7 mouse cellular contexts compared by ENCODE assay signal in the genomic region with DNA sequence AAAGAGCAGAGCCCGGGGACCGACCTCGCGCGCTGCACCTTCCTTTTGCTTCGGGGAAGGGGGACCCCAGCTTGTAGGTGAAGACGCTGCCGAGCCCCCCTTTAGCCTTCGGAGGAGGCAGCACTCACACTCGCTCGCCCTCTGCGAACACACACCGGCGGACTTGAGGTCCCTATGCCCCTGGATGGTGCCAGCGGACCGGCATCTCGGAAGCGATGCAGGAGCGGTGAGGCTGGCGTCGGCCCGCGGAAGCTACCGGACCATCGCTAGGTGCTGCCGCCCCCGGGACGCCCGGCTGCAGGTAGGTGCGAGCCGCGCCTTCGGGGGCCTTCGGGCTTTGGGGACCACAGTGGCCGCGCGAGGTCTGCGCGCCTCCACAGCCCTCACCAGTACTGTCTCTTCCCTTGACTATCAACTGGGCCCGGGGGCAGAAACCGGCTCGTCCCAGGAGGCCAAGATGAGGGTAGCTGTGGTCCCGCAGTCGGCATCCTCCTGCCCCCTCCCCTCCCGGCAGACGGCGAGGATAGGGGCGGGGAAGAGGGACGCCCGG. TPM values are rescaled to one million over a fixed set of nuclear protein-coding genes. Genes with fewer than 3 reads are reported as not detected.
A peak's percentile ranks its signal among the peaks of the same experiment; 100 is the strongest.
DNase-seq lines count a peak whose midpoint lies in the region; ATAC-seq and TF ChIP-seq lines count a peak whose summit lies in the region.

No protein-coding gene starts in this region.

- TF ChIP-seq CTCF in lung, embryonic 14.5 days (IDR thresholded peaks at IDR 0.05; ENCODE audit: low read depth), result no peak

- peak; percentile 29; the same call in 1 of the 2 replicates for ATAC-seq in lung, embryonic 14.5 days (ENCODE audit: insufficient read depth)
- peak; percentile 24 for ATAC-seq in embryonic facial prominence, embryonic 11.5 days (replicated peaks; ENCODE audit: insufficient number of reproducible peaks, low FRiP score, low TSS enrichment, low read depth)
- peak; percentile 23; the same call in 1 of the 2 replicates for ATAC-seq in granulocyte monocyte progenitor cell, adult 5-6 weeks (replicated peaks; ENCODE audit: poor library complexity, severe bottlenecking)
- ATAC-seq in neural tube, embryonic 12.5 days (ENCODE audit: low FRiP score, low read depth), result peak; percentile 65
- ATAC-seq in CD4-positive, CD25-positive, alpha-beta regulatory T cell, adult 4 months, result no peak

- H3K4me1 ChIP-seq in lung, embryonic 14.5 days (ENCODE audit: insufficient read depth), result no peaks in the 10 kb centered on the region
- no peaks in the 10 kb centered on the region for H3K4me1 ChIP-seq in embryonic facial prominence, embryonic 11.5 days (ENCODE audit: control insufficient read depth, insufficient read depth, low read length)
- peaks cover 14% of the 10 kb centered on the region for H3K4me1 ChIP-seq in neural tube, embryonic 12.5 days

- peak; percentile 19 for DNase-seq in lung, embryonic 14.5 days
- DNase-seq in lung, postnatal 4 days, result no peak
- DNase-seq in embryonic facial prominence, embryonic 11.5 days (ENCODE audit: low spot score), result peak; percentile 45
- peak; percentile 17 to 43 for DNase-seq in left cerebral cortex, postnatal 25 days (ENCODE audit: low spot score in 2 of 2)

- H3K4me3 ChIP-seq in lung, embryonic 14.5 days (ENCODE audit: low read depth, low read length), result peak overlapping the region; percentile 53
- H3K4me3 ChIP-seq in embryonic facial prominence, embryonic 11.5 days (ENCODE audit: low read depth, low read length), result peak overlapping the region; percentile 54
- peak overlapping the region; percentile 55 for H3K4me3 ChIP-seq in neural tube, embryonic 12.5 days

- peak overlapping the region; percentile 94 for H3K4me2 ChIP-seq in lung, embryonic 14.5 days
- peak overlapping the region; percentile 93 for H3K4me2 ChIP-seq in embryonic facial prominence, embryonic 11.5 days (ENCODE audit: low read depth, low read length)
- peak overlapping the region; percentile 93 for H3K4me2 ChIP-seq in neural tube, embryonic 12.5 days (replicated peaks)

- no peaks in the 10 kb centered on the region for H3K36me3 ChIP-seq in lung, embryonic 14.5 days (ENCODE audit: insufficient read depth)
- H3K36me3 ChIP-seq in embryonic facial prominence, embryonic 11.5 days (replicated peaks; ENCODE audit: control insufficient read depth, insufficient read depth, low read depth, low read length), result no peaks in the 10 kb centered on the region
- no peaks in the 10 kb centered on the region for H3K36me3 ChIP-seq in neural tube, embryonic 12.5 days

- no peaks in the 10 kb centered on the region for H3K9me3 ChIP-seq in lung, embryonic 14.5 days (ENCODE audit: low read depth, low read length)
- H3K9me3 ChIP-seq in embryonic facial prominence, embryonic 11.5 days (replicated peaks; ENCODE audit: control insufficient read depth, low read length), result no peaks in the 10 kb centered on the region
- no peaks in the 10 kb centered on the region for H3K9me3 ChIP-seq in neural tube, embryonic 12.5 days

- WGBS in lung, embryonic 14.5 days, result under 1% methylated on average over 47 of the region's 50 CpGs
- WGBS in embryonic facial prominence, embryonic 11.5 days, result 1% methylated on average over 45 of the region's 50 CpGs
- WGBS in neural tube, embryonic 12.5 days, result under 1% methylated on average over 47 of the region's 50 CpGs

- intact Hi-C loops in left cerebral cortex, postnatal 25 days (cut with DNase I), result loop anchor here (5.0 to 10.0 kb wide), 2 partner anchors 312 to 1849 kb away; no protein-coding TSS in a partner anchor

- H3K27ac ChIP-seq in lung, embryonic 14.5 days (ENCODE audit: low read depth), result no peak overlapping the region
- H3K27ac ChIP-seq in embryonic facial prominence, embryonic 11.5 days (replicated peaks; ENCODE audit: low read depth, low read length), result no peak overlapping the region
- H3K27ac ChIP-seq in neural tube, embryonic 12.5 days, result no peak overlapping the region; the same call in 1 of the 2 replicates

- peaks cover 37% of the 10 kb centered on the region for H3K27me3 ChIP-seq in lung, embryonic 14.5 days (ENCODE audit: insufficient read depth, low read length)
- peaks cover 8% of the 10 kb centered on the region; the same call in 1 of the 2 replicates for H3K27me3 ChIP-seq in embryonic facial prominence, embryonic 11.5 days (ENCODE audit: control insufficient read depth, insufficient read depth, low read length)
- H3K27me3 ChIP-seq in neural tube, embryonic 12.5 days (replicated peaks), result peaks cover 21% of the 10 kb centered on the region

- peak overlapping the region; percentile 28; the same call in 1 of the 2 replicates for H3K9ac ChIP-seq in lung, embryonic 14.5 days
- H3K9ac ChIP-seq in embryonic facial prominence, embryonic 11.5 days (replicated peaks; ENCODE audit: low read length), result peak overlapping the region; percentile 59
- H3K9ac ChIP-seq in neural tube, embryonic 12.5 days, result peak overlapping the region; percentile 70

RNA-seq across cellular contexts. Expression of gene Fam19a2, which starts 1.5 kb away (rescaled TPM):
- 1.0 and 1.1 TPM in 2 replicates for polyA plus RNA-seq in lung, embryonic 14.5 days (2014; fragmentation: Nextera tagmentation; extraction: Ambion mirVana)
- 7.8 and 8.2 TPM in 2 replicates for polyA plus RNA-seq in embryonic facial prominence, embryonic 11.5 days (2014; fragmentation: Nextera tagmentation; extraction: Ambion mirVana)
- total RNA-seq in granulocyte monocyte progenitor cell, adult 5-6 weeks (2014; fragmentation: Nextera tagmentation), result not detected in 2 replicates
- not detected in 2 replicates for total RNA-seq in granulocyte monocyte progenitor cell, adult 5-6 weeks (2017)
- total RNA-seq in left cerebral cortex, postnatal 25 days (2021), result 10 to 100 TPM; 76.0 to 80.8 TPM
- polyA plus RNA-seq in neural tube, embryonic 12.5 days (2016; fragmentation: Nextera tagmentation; extraction: Ambion mirVana), result 24.4 and 27.2 TPM in 2 replicates
- not detected for polyA plus RNA-seq in CD4-positive, CD25-positive, alpha-beta regulatory T cell, adult 4 months (2017; shearing (Covaris generic))

Comparison
In these comparisons a context has a peak if more than half of its experiments do, and no peak if none do; other contexts are left out.
1. DNase-seq: peak in lung, embryonic 14.5 days (single experiment), embryonic facial prominence, embryonic 11.5 days (single experiment) and left cerebral cortex, postnatal 25 days (2 of 2); none in lung, postnatal 4 days (0 of 2).
2. Peak in every context shown above with its lines, with median percentiles within 50 percentile points of each other: H3K4me2 ChIP-seq, H3K4me3 ChIP-seq and H3K9ac ChIP-seq.